Mouse (Mus musculus): ENCODE data around the gene Gm10775.

DNA sequence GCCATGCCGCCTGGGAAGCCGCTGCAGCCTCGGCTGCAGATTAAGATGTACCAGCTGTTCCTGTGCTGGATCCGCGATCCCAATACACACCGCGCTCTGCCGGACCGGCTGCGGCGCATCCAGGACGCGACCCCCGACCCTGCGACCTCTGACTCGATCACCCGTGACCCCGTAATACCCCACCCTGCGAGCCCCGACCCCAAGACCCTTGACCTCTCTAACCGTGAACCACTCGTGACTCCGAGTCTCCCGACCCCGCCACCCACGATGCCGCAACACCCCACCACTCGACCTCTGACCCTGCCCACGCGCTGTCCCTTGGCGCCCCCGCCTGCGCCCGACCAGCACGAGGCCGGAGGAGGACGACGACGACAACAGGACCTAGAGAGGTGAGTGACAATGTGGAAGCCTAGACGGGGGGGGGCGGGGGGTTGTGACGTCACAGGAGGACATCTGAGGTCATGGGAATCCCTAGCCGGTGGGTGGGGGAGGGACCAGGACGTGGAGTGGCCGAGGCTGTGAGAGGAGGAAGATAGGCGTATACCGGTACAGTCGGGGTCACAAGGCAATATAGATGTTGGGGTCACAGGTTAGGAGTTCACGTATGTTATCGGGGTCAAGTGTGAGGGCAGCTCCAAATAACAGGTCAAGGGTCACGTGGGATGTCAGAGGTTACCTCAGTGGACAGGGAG is 17.6 kb upstream of the Gm10775 start:
- TF ChIP-seq POLR2A (IDR thresholded peaks at IDR 0.05; ENCODE audit: borderline replicate concordance, control insufficient read depth, low read depth, low read length), result no peak
- no peak for TF ChIP-seq CTCF (IDR thresholded peaks at IDR 0.05; ENCODE audit: control insufficient read depth, insufficient read depth, low read length)

Data from bone marrow, adult 2 months (tissue).